Mouse (Mus musculus): Measurements from ENCODE around the gene Ccdc114.
A peak's percentile ranks its signal among the peaks of the same experiment; 100 is the strongest.
"Not testable (repeated sequence)": the region's sequence is repeated elsewhere in the genome, so short reads cannot be mapped to it uniquely, and the experiment has no call there.

The Ccdc114 gene

DNA sequence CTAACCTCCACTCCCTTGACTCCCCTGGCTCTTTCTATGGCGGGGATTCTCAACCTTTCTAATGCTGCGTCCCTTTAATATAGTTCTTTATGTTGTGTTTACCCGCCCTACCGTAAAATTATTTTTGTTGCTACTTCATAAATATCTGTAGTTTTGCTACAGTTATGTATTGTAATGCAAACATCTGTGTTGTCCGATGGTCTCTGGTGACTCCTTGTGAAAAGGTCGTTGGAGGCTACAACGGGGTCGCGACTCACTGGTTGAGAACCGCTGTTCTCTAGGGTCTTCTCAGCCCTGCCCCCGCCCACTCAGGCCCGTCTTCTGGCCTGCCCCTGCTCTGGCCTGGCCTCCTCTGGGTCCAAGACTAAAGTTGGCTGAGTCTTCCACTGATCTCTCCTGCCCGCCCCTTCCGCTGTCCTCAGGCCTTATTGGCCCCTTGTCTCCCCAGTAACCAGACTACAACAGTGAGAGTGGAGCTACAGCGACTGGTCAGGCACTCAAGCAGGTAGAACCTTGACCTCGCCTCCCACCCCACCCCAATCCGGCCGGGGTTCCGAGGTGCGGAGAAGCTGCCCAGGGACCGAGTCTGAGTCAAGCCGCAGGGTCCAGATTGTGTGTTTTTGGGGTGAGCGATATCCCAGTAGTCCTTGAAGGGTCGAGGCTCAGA is at the start of gene Ccdc114:
Gene Ccdc114 (plus strand): TSS at position 311 of the 667 bp plus-strand sequence.
- peak; percentile 82 to 90 for DNase-seq

DNA sequence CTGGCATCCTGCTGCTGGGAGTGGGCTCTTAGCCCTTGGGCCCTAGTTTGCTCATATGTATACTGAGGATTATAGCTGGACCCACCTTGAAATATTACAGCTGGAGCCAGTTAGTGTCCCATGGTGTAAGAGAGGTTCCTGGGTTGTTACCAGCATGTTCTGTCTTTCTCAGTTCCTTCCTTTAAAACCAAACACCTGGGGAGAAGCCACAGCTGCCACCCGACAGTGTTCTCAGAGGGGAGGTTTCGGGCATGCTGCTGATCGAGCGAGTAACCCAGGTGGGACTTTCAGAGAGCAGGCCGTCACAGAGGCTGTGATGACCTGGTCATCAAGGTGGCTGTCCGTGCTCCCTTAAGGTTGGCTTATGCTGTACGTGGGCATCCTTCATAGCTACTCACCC is 47.0 kb upstream of the Ccdc114 start:
- DNase-seq: no peak

DNA sequence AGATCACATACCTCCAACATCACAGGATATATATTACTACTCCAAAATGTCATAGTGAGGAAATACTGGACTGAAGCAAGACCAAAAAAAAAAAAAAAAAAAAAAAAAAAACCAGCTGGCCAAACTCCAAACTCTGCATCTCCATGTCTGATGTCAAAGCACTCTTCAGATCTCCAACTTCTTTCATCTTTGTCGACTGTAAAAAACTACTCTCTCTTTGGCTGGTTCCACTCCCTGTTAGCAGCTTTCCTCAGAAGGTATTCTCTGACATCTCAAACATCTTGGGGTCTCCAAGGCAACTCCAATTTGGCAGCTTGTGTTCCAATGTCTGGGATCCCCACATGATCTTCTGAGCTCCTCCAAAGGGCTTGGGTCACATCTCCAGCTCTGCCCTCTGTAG is 45.6 kb upstream of the Ccdc114 start, which contains the start of gene Grin2d:
Gene Grin2d (minus strand): TSS at position 101 of the 400 bp plus-strand sequence.
- DNase-seq: not testable (repeated sequence)

DNA sequence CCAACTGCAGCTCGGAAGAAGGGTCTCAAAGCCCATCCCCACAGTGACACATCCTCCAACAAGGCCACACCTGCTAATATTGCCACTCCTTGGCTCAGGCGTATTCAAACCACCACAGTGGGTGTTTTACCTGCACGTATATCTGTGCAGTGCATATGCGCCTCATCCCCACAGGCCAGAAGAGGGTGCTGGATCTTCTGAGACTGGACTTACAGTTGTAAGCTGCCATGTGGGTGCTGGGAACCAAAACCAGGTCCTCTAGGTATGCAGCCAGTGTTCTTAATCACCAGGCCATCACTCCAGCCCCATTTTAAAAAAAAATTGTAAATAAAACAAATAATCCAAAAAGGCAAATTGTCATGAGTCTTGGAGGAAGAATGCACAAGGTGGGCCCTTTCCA is 43.3 kb upstream of the Ccdc114 start:
- no peak for DNase-seq

DNA sequence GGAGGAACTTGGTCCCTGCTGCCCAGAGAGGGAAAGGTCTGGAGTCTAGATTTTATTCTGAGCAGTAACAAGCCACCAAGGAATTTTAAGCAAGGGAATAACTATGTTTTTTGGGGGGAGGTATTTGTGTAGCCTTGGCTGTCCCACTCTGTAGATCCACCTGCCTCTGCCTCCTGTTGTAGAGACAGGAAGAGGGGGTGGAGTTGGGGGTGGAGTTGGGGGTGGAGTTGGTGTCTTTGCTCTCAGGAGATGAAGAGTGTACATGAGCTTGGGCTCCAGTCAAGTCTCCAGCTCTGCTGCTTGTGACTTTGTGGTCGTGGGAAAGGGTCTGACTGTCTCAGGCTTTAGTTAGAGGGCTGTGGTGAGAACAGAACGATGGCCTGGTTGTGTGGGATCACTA is 42.9 kb upstream of the Ccdc114 start:
- DNase-seq: no peak

DNA sequence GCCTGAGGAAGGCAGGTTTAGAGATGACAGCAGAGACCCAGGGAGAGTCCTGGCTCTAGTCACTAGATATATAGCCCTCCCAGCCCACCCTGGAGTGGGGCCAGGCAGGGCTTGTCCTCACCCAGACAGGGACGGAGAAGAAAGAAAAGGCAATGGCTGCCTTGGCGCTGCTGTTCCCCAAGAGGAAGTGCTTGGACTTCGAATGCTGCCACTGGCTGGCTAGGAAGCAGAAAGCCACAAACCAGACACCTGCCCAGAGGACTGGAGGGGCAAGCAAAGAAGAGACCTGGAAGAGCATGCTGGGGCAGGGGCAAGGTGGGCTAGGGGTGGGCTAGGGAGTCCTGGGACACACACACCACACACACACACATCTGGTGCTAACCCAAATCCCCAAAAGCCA is 36.6 kb upstream of the Ccdc114 start:
- DNase-seq: no peak

DNA sequence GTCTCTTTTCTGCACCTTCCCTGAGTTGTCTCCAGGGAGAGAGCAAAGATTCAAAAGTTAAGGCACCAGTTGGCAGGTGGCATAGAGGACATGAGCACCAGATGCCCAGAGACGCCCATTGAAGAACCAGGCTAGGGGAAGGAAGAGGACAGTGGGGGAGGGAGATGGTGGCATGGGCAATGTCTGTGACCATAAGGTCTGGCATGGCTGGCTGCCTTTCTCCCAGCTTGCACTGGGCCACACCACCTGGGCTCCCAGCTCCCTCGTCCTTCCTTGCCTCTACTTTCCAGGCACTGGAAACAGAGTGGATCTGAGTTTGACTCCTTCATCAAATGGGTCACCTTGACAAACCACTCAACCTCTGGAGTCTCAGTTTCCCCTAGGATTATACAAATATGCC is 31.2 kb upstream of the Ccdc114 start:
- no peak for DNase-seq

DNA sequence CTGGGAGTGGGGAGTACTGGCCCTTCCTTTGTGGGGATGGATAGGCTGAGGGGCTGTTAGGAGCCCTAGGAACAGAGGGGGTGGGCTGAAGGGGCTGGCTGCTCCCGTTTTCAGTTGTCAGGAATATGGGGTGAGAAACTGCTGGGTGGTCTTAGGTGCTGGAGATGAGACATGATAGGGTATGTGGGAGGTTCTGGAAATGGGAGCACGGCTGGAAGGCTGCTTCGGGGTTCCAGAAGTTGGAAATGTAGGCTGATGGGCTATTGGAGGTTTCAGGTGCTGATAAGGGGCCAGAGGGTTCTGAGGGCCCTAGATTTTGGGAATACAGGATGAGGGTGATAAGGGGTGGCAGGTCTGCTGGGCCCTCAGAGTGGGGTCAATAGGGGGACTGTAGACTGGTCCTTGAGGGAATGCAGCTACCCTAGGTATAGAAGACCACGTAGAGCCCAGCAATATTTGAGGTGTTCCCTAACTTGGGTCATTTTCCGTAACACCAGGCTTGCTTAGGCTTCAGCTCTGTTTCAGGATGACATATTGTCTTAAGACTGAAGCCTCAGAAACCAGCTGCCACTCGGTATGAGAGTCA is 27.8 kb upstream of the Ccdc114 start:
- DNase-seq: no peak

DNA sequence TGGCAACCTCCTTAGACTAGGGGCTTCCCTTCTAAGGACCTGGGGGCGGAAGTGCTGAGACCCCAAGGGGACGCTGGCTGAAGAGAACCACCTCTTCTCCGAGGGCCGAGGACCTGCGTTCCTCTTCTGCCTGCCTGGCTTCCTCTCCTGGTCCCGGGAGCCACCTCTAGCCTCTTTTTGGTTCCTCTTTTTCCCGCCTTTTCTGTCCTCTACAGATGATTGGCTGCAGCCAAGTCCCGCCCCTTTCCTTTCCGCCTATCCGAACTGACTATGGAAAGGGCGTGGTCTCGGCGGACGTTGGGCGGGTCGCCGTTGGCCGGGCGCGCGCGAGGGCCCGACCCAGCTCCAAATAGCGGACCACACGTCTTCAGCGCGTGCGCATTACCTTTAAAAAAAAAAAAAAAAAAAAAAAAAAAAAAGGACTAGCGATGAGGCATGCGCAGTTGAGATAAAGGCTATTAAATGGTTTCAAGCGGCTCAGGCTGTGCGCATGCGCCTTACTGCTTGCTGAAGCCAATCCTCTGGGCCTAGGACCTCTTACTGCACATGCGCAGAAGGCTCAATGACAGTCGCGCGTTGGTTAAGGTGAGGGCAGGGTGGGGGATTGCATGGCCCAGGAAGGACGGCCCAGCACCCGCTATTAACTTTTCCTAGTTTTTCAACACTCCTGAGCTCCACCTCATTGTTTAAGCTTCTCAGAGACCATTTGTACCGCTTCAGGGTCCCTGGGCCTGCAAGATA is 27.2 kb upstream of the Ccdc114 start, which contains the start of the genes Syngr4 and Tmem143:
Gene Syngr4 (minus strand): TSS at position 198 of the 741 bp plus-strand sequence.
Gene Tmem143 (plus strand): TSS at position 425 of the 741 bp plus-strand sequence.
- peak; percentile 96 to 98 for DNase-seq

DNA sequence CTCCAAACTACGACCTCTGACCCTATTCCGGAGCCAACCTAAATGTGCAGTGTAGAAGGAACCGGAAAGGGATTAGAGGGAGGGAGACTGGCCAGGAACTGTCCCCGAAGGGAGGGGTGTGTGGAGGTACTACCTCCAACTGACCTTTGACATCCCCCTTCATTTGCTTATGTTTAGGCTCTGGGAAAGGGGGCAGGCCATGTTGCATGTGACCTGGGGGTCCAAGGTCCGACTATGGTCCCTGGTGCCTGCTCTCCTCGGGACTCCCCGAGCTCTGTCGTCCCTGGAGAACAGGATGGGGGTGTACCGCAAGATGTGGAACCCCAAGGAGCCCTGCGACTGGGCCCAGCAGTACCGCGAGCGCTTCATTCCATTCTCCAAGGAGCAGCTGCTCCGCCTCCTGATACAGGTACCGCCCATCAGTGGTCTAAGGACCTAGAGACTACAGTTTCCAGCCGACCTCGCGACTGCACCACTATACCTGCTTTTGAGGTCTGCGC is 26.6 kb upstream of the Ccdc114 start:
- peak; percentile 70 to 84 for DNase-seq

DNA sequence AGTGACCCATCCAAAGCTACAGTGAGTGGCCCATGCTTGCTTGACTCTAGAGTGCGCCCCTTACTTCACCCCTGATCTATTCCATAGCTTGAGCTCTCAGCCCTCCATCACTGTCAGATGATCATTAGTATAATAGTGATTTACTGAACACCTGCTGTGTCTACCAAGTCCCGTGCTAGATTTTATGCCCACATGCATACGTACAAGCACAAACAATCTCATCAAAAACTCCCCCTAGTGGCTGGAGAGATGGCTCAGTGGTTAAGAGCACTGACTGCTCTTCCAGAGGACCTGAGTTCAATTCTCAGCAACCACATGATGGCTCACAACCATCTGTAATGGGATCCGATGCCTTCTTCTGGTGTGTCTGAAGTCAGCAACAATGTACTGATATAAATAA is 25.7 kb upstream of the Ccdc114 start:
- DNase-seq: not testable (repeated sequence)

DNA sequence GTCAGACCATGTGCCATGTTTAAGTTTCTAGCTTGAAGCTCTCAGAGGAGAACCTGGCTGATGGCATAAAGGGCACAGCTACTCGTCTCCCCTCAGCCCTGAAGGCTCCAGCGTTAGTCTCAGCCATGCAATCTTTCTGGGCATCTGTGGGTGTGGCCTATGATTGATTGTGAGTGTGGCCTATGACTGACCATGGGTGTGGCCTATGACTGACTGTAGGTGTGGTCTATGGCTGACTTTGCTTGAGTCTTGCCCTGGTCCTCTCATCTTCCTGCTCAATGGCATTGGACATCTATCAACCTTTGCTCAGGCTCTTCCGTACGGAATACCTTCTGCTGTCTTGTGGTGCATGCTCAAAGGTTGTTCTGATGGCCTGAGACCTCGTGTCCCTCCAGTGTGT is 22.3 kb upstream of the Ccdc114 start:
- DNase-seq: peak; percentile 65 to 73

DNA sequence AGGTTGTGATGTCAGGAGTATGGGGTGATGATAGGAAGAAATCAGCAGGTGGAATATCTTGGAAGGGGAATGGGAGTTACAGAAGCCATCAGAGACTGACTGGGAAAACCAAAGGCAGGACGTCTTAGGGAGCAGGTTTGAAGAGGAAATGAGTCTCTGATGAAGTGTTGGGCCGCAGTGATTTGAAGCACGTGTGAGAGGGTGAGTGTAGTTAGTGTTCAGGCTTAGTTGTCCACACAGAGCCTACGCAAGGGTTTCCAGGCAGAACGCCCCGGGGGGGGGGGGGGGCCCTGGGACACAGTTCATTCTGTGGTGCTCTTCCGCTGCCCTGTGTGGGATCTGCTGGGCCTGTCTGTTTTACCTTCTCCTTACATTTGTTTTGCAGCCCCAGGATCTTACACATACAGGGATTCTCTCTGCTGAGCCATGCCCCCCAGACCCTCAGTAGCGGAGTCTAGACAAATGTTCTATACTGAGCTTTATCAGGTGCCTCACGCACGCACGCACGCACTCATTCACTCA is 21.3 kb upstream of the Ccdc114 start:
- DNase-seq: no peak

DNA sequence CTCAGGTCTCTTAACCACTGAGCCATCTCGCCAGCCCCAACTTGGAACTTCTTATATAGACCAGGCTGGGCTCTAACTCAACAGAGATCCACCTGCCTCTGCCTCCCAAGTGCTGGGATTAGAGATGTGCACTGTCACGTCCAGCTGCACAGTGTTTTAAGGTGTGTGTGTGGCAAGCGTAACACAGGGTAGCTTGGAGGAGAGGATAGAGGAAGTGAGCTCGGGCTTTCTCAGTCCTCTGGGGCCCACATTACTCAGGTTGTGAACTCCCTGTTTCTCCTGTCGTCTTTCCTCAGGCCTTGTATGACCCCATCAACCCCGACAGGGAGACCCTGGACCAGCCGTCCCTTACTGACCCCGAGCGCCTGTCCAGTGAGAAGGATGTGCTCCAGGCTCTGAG is 17.2 kb upstream of the Ccdc114 start:
- no peak for DNase-seq

DNA sequence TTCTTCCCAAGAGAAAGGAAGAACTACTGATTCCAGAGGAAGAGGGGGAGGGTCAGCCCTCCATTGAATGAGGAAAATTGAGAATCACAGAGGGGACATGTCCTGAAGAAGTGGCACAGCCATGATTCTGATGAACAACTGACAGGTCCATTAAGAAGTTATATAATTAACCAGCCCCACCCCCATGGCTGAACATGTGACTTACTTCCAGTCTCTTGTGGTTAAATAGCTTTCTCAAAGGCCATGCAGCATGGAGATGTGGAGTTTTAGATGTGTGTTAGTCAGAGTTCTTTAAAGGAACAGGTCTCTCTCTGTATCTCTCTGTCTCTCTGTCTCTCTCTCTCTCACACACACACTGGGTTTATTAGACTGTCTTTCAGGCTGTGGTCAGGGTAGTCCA is 15.5 kb upstream of the Ccdc114 start:
- DNase-seq: no peak

DNA sequence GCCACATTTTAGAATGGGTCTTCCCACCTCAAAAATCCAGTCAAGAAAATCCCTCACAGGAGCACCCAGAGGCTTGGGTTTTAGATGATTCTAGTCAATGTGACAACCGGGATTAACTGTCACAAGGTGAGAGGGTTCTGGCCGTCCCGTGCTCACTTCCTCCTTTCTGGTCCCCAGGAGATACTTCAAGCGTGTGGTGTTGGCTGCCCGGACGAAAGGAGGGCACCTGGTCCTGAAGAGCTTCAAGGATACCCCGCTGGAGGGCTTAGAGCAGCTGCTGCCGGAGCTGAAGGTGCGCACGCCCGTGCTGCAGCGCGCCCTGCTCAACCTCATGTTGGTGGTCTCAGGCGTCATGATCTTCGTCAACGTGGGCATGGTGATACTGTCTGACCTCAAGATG is 14.7 kb upstream of the Ccdc114 start:
- no peak for DNase-seq

DNA sequence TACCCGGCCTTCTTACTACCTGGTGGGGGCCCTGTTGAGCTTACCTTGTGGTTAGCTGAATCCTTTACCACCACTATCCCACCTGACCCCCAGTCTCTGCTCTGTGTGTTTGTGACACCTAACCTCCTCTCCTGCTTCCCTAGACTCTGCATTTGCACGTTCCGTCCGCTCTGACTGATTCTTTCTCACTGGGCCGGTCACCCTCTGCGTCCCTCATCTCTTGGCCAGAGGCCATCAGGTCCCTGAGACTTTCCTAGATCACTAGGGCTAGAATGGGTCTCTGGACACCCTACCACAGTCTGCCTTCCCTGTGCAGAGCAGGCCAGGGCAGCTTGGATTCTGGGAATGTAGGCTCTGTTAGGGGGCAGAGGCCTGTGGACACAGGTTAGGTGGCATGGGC is 9.8 kb upstream of the Ccdc114 start:
- DNase-seq: no peak

DNA sequence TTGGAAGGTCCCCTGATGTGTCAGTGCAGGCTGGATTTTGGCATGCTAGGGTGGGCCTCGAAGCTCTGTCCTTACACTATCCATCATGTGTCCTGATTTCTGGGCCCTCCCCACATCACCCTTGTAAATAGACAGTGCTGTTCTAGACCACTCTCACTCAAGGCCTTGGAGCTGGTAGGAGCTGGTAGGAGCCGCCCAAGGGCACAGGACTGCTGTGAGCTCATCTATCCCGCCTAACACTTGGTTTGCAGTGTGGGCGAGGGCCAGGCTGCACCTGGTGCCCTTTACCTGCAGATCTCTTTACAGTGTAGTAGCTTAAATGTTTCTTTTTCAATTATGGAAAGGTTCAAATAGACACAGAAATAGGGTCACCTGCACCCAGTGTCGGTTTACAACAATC is 8.9 kb upstream of the Ccdc114 start:
- no peak for DNase-seq

DNA sequence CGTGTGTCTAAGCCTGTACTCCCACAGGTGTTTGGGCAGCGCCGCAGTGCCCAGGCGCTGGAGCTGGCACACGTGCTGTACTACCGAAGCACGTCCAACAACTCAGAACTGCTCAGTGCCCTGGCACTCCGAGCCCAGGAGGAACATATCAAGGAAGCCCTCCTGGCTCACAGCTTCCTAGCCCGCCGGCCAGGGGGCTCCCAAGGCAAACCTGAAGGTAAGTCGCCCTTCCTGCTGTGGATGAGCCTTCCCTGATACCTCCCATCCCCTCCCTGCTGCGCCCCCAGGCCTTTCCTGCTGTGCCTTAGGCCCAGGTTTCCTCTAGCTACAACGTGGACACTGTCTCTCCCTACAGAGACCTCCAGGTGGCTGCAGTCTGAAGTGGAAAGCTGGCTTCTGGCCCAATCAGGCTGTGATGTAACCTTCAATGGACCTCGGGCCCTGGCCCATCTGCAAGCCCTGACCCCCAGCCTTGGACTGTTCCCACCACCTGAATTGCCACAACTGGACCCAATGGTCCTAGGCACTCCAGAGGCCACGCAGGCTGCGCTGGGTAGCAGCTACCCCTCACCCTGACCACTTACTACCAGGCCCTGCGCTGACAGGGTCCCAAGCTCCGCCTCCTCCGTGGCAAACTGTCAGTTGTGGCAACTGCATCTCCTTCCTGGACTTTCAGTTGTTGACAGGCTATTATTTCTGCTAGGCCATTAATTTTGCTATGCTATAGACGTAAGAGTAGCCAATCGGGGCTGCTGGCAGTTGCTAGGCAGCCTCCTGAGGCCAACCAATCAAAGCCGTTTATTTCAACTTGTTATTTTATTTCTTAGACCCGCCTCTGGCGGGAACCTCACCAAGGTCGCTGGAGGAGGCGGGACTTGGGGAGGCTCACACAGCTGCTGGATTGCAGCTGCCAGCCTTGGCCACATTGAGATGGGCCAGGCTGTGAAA is 7.5 kb upstream of the Ccdc114 start:
- DNase-seq: peak; percentile 86 to 93

DNA sequence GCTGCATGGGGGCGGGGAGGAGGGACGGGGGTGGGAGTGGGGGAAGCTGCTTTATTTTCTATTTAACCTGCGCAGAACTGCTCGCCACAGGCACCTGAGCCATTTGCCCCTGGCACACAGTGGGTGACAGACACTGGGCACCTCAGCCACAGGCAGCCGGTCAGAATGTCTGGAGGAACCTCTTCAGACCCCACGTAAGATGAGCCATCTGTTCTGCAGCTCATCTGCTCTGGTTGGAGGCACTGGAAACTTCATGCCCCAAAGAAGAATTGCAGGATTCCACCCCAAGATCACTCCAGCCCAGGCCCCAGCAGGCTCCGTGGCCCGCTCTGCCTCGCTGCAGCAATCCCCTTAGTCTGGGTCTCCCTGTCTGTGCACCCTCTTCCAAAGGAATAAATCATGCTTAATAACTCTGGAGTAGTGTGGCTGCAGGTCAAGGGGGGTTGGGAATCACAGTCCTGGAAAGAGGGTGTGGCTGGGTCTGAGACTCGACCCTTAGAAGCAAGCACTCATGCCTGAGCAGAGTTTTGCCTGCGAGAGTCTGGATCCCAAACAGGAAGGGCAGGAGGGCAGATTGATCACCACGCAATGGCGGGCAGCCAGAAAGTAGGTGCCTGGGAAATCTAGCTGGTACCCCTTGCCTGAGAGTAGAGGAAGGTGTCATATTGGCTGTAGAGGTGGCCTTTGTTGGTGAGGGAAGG is 6.7 kb upstream of the Ccdc114 start:
- DNase-seq: peak; percentile 53 to 63

DNA sequence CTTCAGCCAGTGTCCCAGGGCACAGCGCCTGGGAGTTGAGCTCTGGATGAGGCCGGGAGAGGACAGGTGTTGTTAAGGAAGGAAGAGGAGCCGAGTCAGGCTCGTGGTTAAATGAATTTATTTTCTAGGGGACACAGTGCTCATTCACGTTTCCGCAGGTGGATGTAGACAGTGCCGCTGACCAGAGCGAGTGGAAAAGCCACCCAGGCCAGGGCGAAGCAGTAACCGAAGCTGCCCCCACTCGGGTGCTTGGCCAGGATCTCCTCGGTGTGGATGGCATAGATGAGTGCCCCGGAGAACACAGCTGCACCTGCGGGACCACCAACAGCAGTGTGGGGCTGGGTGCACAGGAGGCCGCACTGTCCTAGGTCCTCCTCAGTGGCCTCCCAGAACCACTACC is 5.9 kb upstream of the Ccdc114 start:
- DNase-seq: no peak
